Mouse (Mus musculus) midbrain, embryonic 12.5 days (tissue): ENCODE results near the gene Nrgn. TPM values are rescaled to one million over a fixed set of nuclear protein-coding genes. Genes with fewer than 3 reads are reported as not detected.

Experiments used
- ATAC-seq: fragments of 200-750 bp; cut with Nextera tagmentation; 2 replicates; pipeline ENCODE4 v1.8.0; 2017; ENCODE audit warnings: low read depth, moderate TSS enrichment, moderate library complexity; ENCODE audit not compliant: low FRiP score
- H3K27ac ChIP-seq: fragments of 300-500 bp; sonication (generic); replicated peaks from 2 replicates; pipeline ENCODE4 v1.5.1; 2016; ENCODE audit warnings: mild to moderate bottlenecking
- H3K27me3 ChIP-seq: fragments of 300-500 bp; sonication (generic); 2 replicates; pipeline ENCODE4 v1.6.1; 2016; ENCODE audit warnings: mild to moderate bottlenecking
- H3K36me3 ChIP-seq: fragments of 300-500 bp; sonication (generic); 2 replicates; pipeline ENCODE4 v1.6.1; 2016
- H3K4me1 ChIP-seq: fragments of 300-500 bp; sonication (generic); 2 replicates; pipeline ENCODE4 v1.6.1; 2016
- H3K4me2 ChIP-seq: fragments of 300-500 bp; sonication (generic); replicated peaks from 2 replicates; pipeline ENCODE4 v1.6.1; 2016; ENCODE audit warnings: mild to moderate bottlenecking, moderate library complexity
- H3K4me3 ChIP-seq: fragments of 300-500 bp; sonication (generic); 2 replicates; pipeline ENCODE4 v1.5.1; 2016; ENCODE audit warnings: mild to moderate bottlenecking
- H3K9ac ChIP-seq: fragments of 300-500 bp; sonication (generic); replicated peaks from 2 replicates; pipeline ENCODE4 v1.6.1; 2016; ENCODE audit warnings: mild to moderate bottlenecking, moderate library complexity
- H3K9me3 ChIP-seq: fragments of 300-500 bp; sonication (generic); 2 replicates; pipeline ENCODE4 v1.6.1; 2016; ENCODE audit warnings: mild to moderate bottlenecking
- WGBS: fragments of 180-500 bp; shearing (Covaris S2); methylation state at CpG from one replicate; pipeline ENCODE4 v1.1.7; 2016; 5-methylcytosine and 5-hydroxymethylcytosine counted together
- polyA plus RNA-seq: library from polyadenylated mRNA; unstranded; fragments of >200 nt; fragmentation: Nextera tagmentation; extraction: Ambion mirVana; gene quantifications from 2 replicates; pipeline ENCODE4 v1.2.1, GENCODE M21; 2016

The Nrgn gene
- polyA plus RNA-seq, 1 experiment from 2014 or later = 3.4 TPM

GRCm38 (mm10) chr9:37550435-37550834, 2.3 kb downstream of the Nrgn start:
- H3K9me3 ChIP-seq = no peaks in the 10 kb centered on the region
- ATAC-seq = no peak
- no peaks in the 10 kb centered on the region for H3K36me3 ChIP-seq
- peaks cover 27% of the 10 kb centered on the region for H3K4me1 ChIP-seq
- no peak overlapping the region for H3K27ac ChIP-seq
- no peak overlapping the region for H3K9ac ChIP-seq
- H3K4me3 ChIP-seq = no peak overlapping the region
- 51% methylated on average over 1 of the region's 1 CpGs for WGBS
- H3K27me3 ChIP-seq = peaks cover 98% of the 10 kb centered on the region
- no peak overlapping the region for H3K4me2 ChIP-seq

GRCm38 (mm10) chr9:37546889-37547288, 5.8 kb downstream of the Nrgn start:
- H3K4me2 ChIP-seq = no peak overlapping the region
- WGBS = 69% methylated on average over 1 of the region's 1 CpGs
- no peak overlapping the region for H3K4me3 ChIP-seq
- no peak overlapping the region for H3K9ac ChIP-seq
- H3K27me3 ChIP-seq = peaks cover 97% of the 10 kb centered on the region
- no peaks in the 10 kb centered on the region for H3K9me3 ChIP-seq
- H3K27ac ChIP-seq = no peak overlapping the region
- H3K4me1 ChIP-seq = peaks cover 19% of the 10 kb centered on the region
- no peaks in the 10 kb centered on the region for H3K36me3 ChIP-seq
- no peak for ATAC-seq

GRCm38 (mm10) chr9:37545847-37546452, 6.8 kb downstream of the Nrgn start:
- WGBS = 6% methylated on average over 27 of the region's 27 CpGs
- no peak for ATAC-seq
- Histone ChIP-seq H3K4me3 (peak overlapping the region; percentile 17; the same call in 1 of the 2 replicates), H3K4me2 (peak overlapping the region; percentile 54; the same call in 1 of the 2 replicates), H3K36me3 (no peaks in the 10 kb centered on the region), H3K27ac (no peak overlapping the region), H3K9me3 (no peaks in the 10 kb centered on the region), H3K27me3 (peaks cover 97% of the 10 kb centered on the region), H3K4me1 (peaks cover 16% of the 10 kb centered on the region), H3K9ac (no peak overlapping the region)

- no peak overlapping the region for H3K27ac ChIP-seq
- H3K9ac ChIP-seq = no peak overlapping the region
- H3K36me3 ChIP-seq = no peaks in the 10 kb centered on the region
- H3K4me3 ChIP-seq = peak overlapping the region; percentile 32
- WGBS = 6% methylated on average over 13 of the region's 17 CpGs
- H3K4me2 ChIP-seq = peak overlapping the region; percentile 54
- no peaks in the 10 kb centered on the region for H3K9me3 ChIP-seq
- peaks cover 16% of the 10 kb centered on the region for H3K4me1 ChIP-seq
- H3K27me3 ChIP-seq = peaks cover 94% of the 10 kb centered on the region
- ATAC-seq = peak; percentile 42
Observed at GRCm38 (mm10) chr9:37545166-37545610, 7.5 kb downstream of the Nrgn start.

GRCm38 (mm10) chr9:37544447-37545165, 8.1 kb downstream of the Nrgn start:
- H3K4me2 ChIP-seq = peak overlapping the region; percentile 54
- peak; percentile 69 for ATAC-seq
- peaks cover 16% of the 10 kb centered on the region for H3K4me1 ChIP-seq
- no peak overlapping the region for H3K27ac ChIP-seq
- H3K9ac ChIP-seq = no peak overlapping the region
- no peaks in the 10 kb centered on the region for H3K36me3 ChIP-seq
- WGBS = under 1% methylated on average over 29 of the region's 29 CpGs
- peak overlapping the region; percentile 32 for H3K4me3 ChIP-seq
- H3K9me3 ChIP-seq = no peaks in the 10 kb centered on the region
- H3K27me3 ChIP-seq = peaks cover 94% of the 10 kb centered on the region

- Histone ChIP-seq H3K27ac (no peak overlapping the region), H3K9ac (no peak overlapping the region), H3K4me3 (peak overlapping the region; percentile 32), H3K4me2 (peak overlapping the region; percentile 54), H3K4me1 (peaks cover 16% of the 10 kb centered on the region), H3K9me3 (no peaks in the 10 kb centered on the region), H3K36me3 (no peaks in the 10 kb centered on the region), H3K27me3 (peaks cover 88% of the 10 kb centered on the region)
- ATAC-seq = no peak
- WGBS = 24% methylated on average over 12 of the region's 12 CpGs
Observed at GRCm38 (mm10) chr9:37543869-37544440, 8.7 kb downstream of the Nrgn start.

- no peaks in the 10 kb centered on the region for H3K36me3 ChIP-seq
- H3K27me3 ChIP-seq = peaks cover 82% of the 10 kb centered on the region
- H3K27ac ChIP-seq = no peak overlapping the region
- ATAC-seq = no peak
- no peak overlapping the region for H3K4me2 ChIP-seq
- H3K4me3 ChIP-seq = no peak overlapping the region
- 78% methylated on average over 7 of the region's 7 CpGs for WGBS
- H3K9ac ChIP-seq = no peak overlapping the region
- no peaks in the 10 kb centered on the region for H3K9me3 ChIP-seq
- H3K4me1 ChIP-seq = peaks cover 16% of the 10 kb centered on the region
Observed at GRCm38 (mm10) chr9:37541851-37542642, 10.7 kb downstream of the Nrgn start.

GRCm38 (mm10) chr9:37540701-37541575, 11.8 kb downstream of the Nrgn start:
- H3K27me3 ChIP-seq = peaks cover 76% of the 10 kb centered on the region
- no peak overlapping the region for H3K9ac ChIP-seq
- 85% methylated on average over 6 of the region's 6 CpGs for WGBS

GRCm38 (mm10) chr9:37540226-37540625, 12.5 kb downstream of the Nrgn start:
- WGBS = 95% methylated on average over 4 of the region's 4 CpGs
- Histone ChIP-seq H3K27ac (no peak overlapping the region), H3K4me3 (no peak overlapping the region), H3K4me2 (no peak overlapping the region), H3K9me3 (no peaks in the 10 kb centered on the region), H3K9ac (no peak overlapping the region), H3K4me1 (peaks cover 10% of the 10 kb centered on the region), H3K36me3 (no peaks in the 10 kb centered on the region), H3K27me3 (peaks cover 69% of the 10 kb centered on the region)
- ATAC-seq = no peak

More at GRCm38 (mm10) chr9:37540701-37541575, 11.8 kb downstream of the Nrgn start:
- ATAC-seq = no peak
- no peak overlapping the region for H3K27ac ChIP-seq
- H3K4me3 ChIP-seq = no peak overlapping the region
- H3K9me3 ChIP-seq = no peaks in the 10 kb centered on the region
- peaks cover 15% of the 10 kb centered on the region for H3K4me1 ChIP-seq
- H3K36me3 ChIP-seq = no peaks in the 10 kb centered on the region
- H3K4me2 ChIP-seq = no peak overlapping the region

GRCm38 (mm10) chr9:37539170-37540025, 13.3 kb downstream of the Nrgn start, which contains the start of gene Vsig2:
TSS of gene Vsig2 (plus strand) at chr9:37539255.
- peaks cover 61% of the 10 kb centered on the region for H3K27me3 ChIP-seq

More at GRCm38 (mm10) chr9:37539170-37540025, 13.3 kb downstream of the Nrgn start, which contains the start of gene Vsig2:
- H3K9ac ChIP-seq = no peak within 1 kb of the TSS
- H3K9me3 ChIP-seq = no peaks in the 10 kb centered on the region
- 50% methylated on average over 23 of the region's 23 CpGs for WGBS
- no peaks in the 10 kb centered on the region for H3K36me3 ChIP-seq
- H3K4me2 ChIP-seq = no peak within 1 kb of the TSS
- peaks cover 3% of the 10 kb centered on the region for H3K4me1 ChIP-seq
- H3K4me3 ChIP-seq = no peak within 1 kb of the TSS
- no peak within 1 kb of the TSS for H3K27ac ChIP-seq
- ATAC-seq = no peak
